ENCODE assay signal across 20 mouse cellular contexts in genomic region chr11:69101604-69102402, GRCm38 (mm10). TPM values are rescaled to one million over a fixed set of nuclear protein-coding genes. Genes with fewer than 3 reads are reported as not detected.
DNase-seq lines count a peak whose midpoint lies in the region; ATAC-seq and TF ChIP-seq lines count a peak whose summit lies in the region.
"Had no signal": no experiment of that assay in that cellular context is flagged by ENCODE, and none has a peak within 500 bp of the region (broad histone marks: within the 10 kb centered on the region; RNA-seq: fewer than 3 reads in every experiment).

No protein-coding gene starts in this region.

- DNase-seq in cerebellum, adult 11 months = peak; percentile 35
- no peak for DNase-seq in cerebellum, postnatal 14 days
- DNase-seq in heart, postnatal 4 days = peak; percentile 17
- DNase-seq in heart, adult 2 months = no peak
- peak; percentile 12 to 61 for DNase-seq in spleen, postnatal 4 days (ENCODE audit: low spot score in 2 of 2)
- DNase-seq in spleen, postnatal 14 days (ENCODE audit: low spot score in 2 of 2) = no peak
- DNase-seq: gastrocnemius, postnatal 25 days; layer of hippocampus, postnatal 36 days; left cerebral cortex, postnatal 4 days; midbrain, embryonic 14.5 days; thymus, postnatal 25 days had no signal

- intact Hi-C loops in heart, adult 2 months (cut with DNase I) = loop anchor here (10.0 kb wide), 1 partner anchor 303 kb away; no protein-coding TSS in a partner anchor

- no peak for TF ChIP-seq EP300 in heart, adult 2 months (IDR thresholded peaks at IDR 0.05; ENCODE audit: insufficient read depth, low read depth, low read length)

- H3K27me3 ChIP-seq in heart, adult 2 months (ENCODE audit: control insufficient read depth, insufficient read depth, low read length) = no peaks in the 10 kb centered on the region
- H3K27me3 ChIP-seq in hindbrain, embryonic 12.5 days = no peaks in the 10 kb centered on the region
- H3K27me3 ChIP-seq: forebrain, embryonic 12.5 days; heart, embryonic 12.5 days; lung, embryonic 15.5 days; stomach, embryonic 15.5 days had no signal

- H3K4me1 ChIP-seq in heart, adult 2 months (ENCODE audit: control insufficient read depth, insufficient read depth, low read length) = peaks cover 13% of the 10 kb centered on the region
- peaks cover 38% of the 10 kb centered on the region for H3K4me1 ChIP-seq in hindbrain, embryonic 12.5 days

- H3K4me3 ChIP-seq in heart, adult 2 months = no peak overlapping the region
- H3K4me3 ChIP-seq in hindbrain, embryonic 12.5 days = no peak overlapping the region
- H3K4me3 ChIP-seq: forebrain, embryonic 12.5 days; heart, embryonic 12.5 days; lung, embryonic 15.5 days; stomach, embryonic 15.5 days had no signal

- ATAC-seq in hindbrain, embryonic 12.5 days (ENCODE audit: low FRiP score) = no peak
- ATAC-seq: inflammation-experienced regulatory T-cells, adult 6 months had no signal

- peaks cover 2% of the 10 kb centered on the region for H3K79me2 ChIP-seq in heart, adult 2 months (replicated peaks; ENCODE audit: control insufficient read depth, insufficient read depth, low read length)

- H3K27ac ChIP-seq in heart, adult 2 months = no peak overlapping the region
- no peak overlapping the region for H3K27ac ChIP-seq in hindbrain, embryonic 12.5 days
- H3K27ac ChIP-seq: forebrain, embryonic 12.5 days; hindbrain, embryonic 10.5 days; lung, embryonic 15.5 days; stomach, embryonic 15.5 days had no signal

- no peak overlapping the region for H3K4me2 ChIP-seq in hindbrain, embryonic 12.5 days (replicated peaks)
- H3K4me2 ChIP-seq: forebrain, embryonic 12.5 days; lung, embryonic 15.5 days; stomach, embryonic 15.5 days had no signal

- WGBS in heart, adult 2 months = 88% methylated on average over 21 of the region's 21 CpGs
- WGBS in hindbrain, embryonic 12.5 days = 92% methylated on average over 21 of the region's 21 CpGs

- H3K9ac ChIP-seq in heart, adult 2 months (ENCODE audit: low read depth, low read length) = no peak overlapping the region
- H3K9ac ChIP-seq in hindbrain, embryonic 12.5 days = no peak overlapping the region
- H3K9ac ChIP-seq: forebrain, embryonic 12.5 days; lung, embryonic 15.5 days; stomach, embryonic 15.5 days had no signal

- no peaks in the 10 kb centered on the region for H3K9me3 ChIP-seq in hindbrain, embryonic 12.5 days (replicated peaks)
- H3K9me3 ChIP-seq: forebrain, embryonic 12.5 days; heart, embryonic 12.5 days; hindbrain, embryonic 10.5 days; lung, embryonic 15.5 days; stomach, embryonic 15.5 days had no signal

- no peak for TF ChIP-seq POLR2A in heart, adult 2 months (IDR thresholded peaks at IDR 0.05; ENCODE audit: insufficient read depth, low read depth, low read length)

- peaks cover 9% of the 10 kb centered on the region for H3K36me3 ChIP-seq in heart, adult 2 months (ENCODE audit: control insufficient read depth, insufficient read depth, low read length)
- H3K36me3 ChIP-seq in hindbrain, embryonic 12.5 days = peaks cover 62% of the 10 kb centered on the region

- no peak for TF ChIP-seq CTCF in heart, adult 2 months (IDR thresholded peaks at IDR 0.05)

RNA-seq across cellular contexts. Expression of gene Per1, which starts 6.8 kb away (rescaled TPM):
- 10 to 100 TPM; 42.6 to 55.6 TPM for total RNA-seq in heart, postnatal 4 days (2021)
- total RNA-seq in heart, adult 2 months (2021) = 10 to 100 TPM; 44.4 to 79.8 TPM
- 18.0 and 36.4 TPM in 2 replicates for polyA plus RNA-seq in heart, adult 2 months (2012; rRNA removed)
- polyA plus RNA-seq in hindbrain, embryonic 12.5 days (2016; fragmentation: Nextera tagmentation; extraction: Ambion mirVana) = 9.8 and 11.6 TPM in 2 replicates

RNA-seq across cellular contexts. Expression of gene Vamp2, which starts 13.5 kb away (rescaled TPM):
- total RNA-seq in heart, postnatal 4 days (2021) = 10 to 100 TPM; 80.2 to 84.6 TPM
- total RNA-seq in heart, adult 2 months (2021) = 10 to 100 TPM; 63.4 to 70.8 TPM
- 83.0 and 90.0 TPM in 2 replicates for polyA plus RNA-seq in heart, adult 2 months (2012; rRNA removed)
- 140 and 159 TPM in 2 replicates for polyA plus RNA-seq in hindbrain, embryonic 12.5 days (2016; fragmentation: Nextera tagmentation; extraction: Ambion mirVana)

RNA-seq across cellular contexts. Expression of gene Hes7, which starts 18.4 kb away (rescaled TPM):
- total RNA-seq in heart, postnatal 4 days (2021) = under 1 TPM; 0.23 to 0.29 TPM
- under 1 TPM in 1 of 2 experiments, not detected in 1; 0.11 TPM for total RNA-seq in heart, adult 2 months (2021)
- 0.10 TPM in 1 of 2 replicates, not detected in the other for polyA plus RNA-seq in heart, adult 2 months (2012; rRNA removed)
- 0.25 and 0.49 TPM in 2 replicates for polyA plus RNA-seq in hindbrain, embryonic 12.5 days (2016; fragmentation: Nextera tagmentation; extraction: Ambion mirVana)
- total RNA-seq: ES-E14; gastrocnemius, postnatal 25 days; liver, adult 2 months had no signal
- polyA plus RNA-seq: inflammation-experienced regulatory T-cells, adult 6 months had no signal

RNA-seq across cellular contexts. Expression of gene 9130213A22Rik, which starts 20.6 kb away (rescaled TPM):
- total RNA-seq in heart, postnatal 4 days (2021) = under 1 TPM; 0.29 to 0.65 TPM
- total RNA-seq in heart, adult 2 months (2021) = under 1 TPM; 0.21 to 0.23 TPM
- polyA plus RNA-seq in heart, adult 2 months (2012; rRNA removed) = 0.82 and 1.00 TPM in 2 replicates
- polyA plus RNA-seq in hindbrain, embryonic 12.5 days (2016; fragmentation: Nextera tagmentation; extraction: Ambion mirVana) = 0.26 and 0.29 TPM in 2 replicates
- total RNA-seq: ES-E14; liver, adult 2 months had no signal

RNA-seq across cellular contexts. Expression of gene Aloxe3, which starts 23.9 kb away (rescaled TPM):
- under 1 TPM in 1 of 2 experiments, not detected in 1; 0.45 TPM for total RNA-seq in heart, postnatal 4 days (2021)
- total RNA-seq in heart, adult 2 months (2021) = under 1 TPM; 0.05 to 0.07 TPM
- 0.16 TPM in 1 of 2 replicates, not detected in the other for polyA plus RNA-seq in heart, adult 2 months (2012; rRNA removed)
- 0.41 and 0.65 TPM in 2 replicates for polyA plus RNA-seq in hindbrain, embryonic 12.5 days (2016; fragmentation: Nextera tagmentation; extraction: Ambion mirVana)
- total RNA-seq: gastrocnemius, postnatal 25 days; liver, adult 2 months had no signal

Comparison
In these comparisons a context has a peak if more than half of its experiments do, and no peak if none do; other contexts are left out.
1. DNase-seq: peak in cerebellum, adult 11 months (single experiment), heart, postnatal 4 days (single experiment) and spleen, postnatal 4 days (2 of 2); none in cerebellum, postnatal 14 days (0 of 2), heart, adult 2 months (0 of 2) and spleen, postnatal 14 days (0 of 2).